Mouse (Mus musculus): ENCODE measurements around the gene Tomt. TPM values are rescaled to one million over a fixed set of nuclear protein-coding genes. Genes with fewer than 3 reads are reported as not detected.
A peak's percentile ranks its signal among the peaks of the same experiment; 100 is the strongest.
"Not testable (repeated sequence)": the region's sequence is repeated elsewhere in the genome, so short reads cannot be mapped to it uniquely, and the experiment has no call there.

Gene Tomt
- 0.38 and 0.62 TPM in 2 replicates for polyA plus RNA-seq (2015; fragmentation: Nextera tagmentation; extraction: Ambion mirVana)

GRCm38 (mm10) chr7:101906287-101906681 lies at the start of gene Tomt:
Gene Tomt, minus strand, starts transcription at chr7:101906359.
- 24% methylated on average over 11 of the region's 11 CpGs for WGBS
- H3K4me2 ChIP-seq (ENCODE audit: low read length), result peak within 1 kb of the TSS; percentile 82
- no peak for ATAC-seq

GRCm38 (mm10) chr7:101955862-101956261 lies 49.7 kb upstream of the Tomt start:
- H3K4me3 ChIP-seq (ENCODE audit: low read length), result no peak overlapping the region
- no peak overlapping the region for H3K9ac ChIP-seq (ENCODE audit: low read depth, low read length)
- ATAC-seq, result no peak
- H3K4me2 ChIP-seq (ENCODE audit: low read length), result no peak overlapping the region
- 56% methylated on average over 4 of the region's 4 CpGs for WGBS
- no peaks in the 10 kb centered on the region for H3K36me3 ChIP-seq (ENCODE audit: control insufficient read depth, insufficient read depth, low read length)
- H3K27ac ChIP-seq (ENCODE audit: low read depth, low read length), result no peak overlapping the region
- H3K9me3 ChIP-seq (ENCODE audit: control insufficient read depth, low read length), result no peaks in the 10 kb centered on the region
- no peaks in the 10 kb centered on the region for H3K4me1 ChIP-seq (ENCODE audit: control insufficient read depth, insufficient read depth, low read depth, low read length)
- H3K27me3 ChIP-seq (replicated peaks; ENCODE audit: control insufficient read depth, insufficient read depth, low read length), result no peaks in the 10 kb centered on the region

More at GRCm38 (mm10) chr7:101906287-101906681, at the start of gene Tomt:
- H3K27me3 ChIP-seq (replicated peaks; ENCODE audit: control insufficient read depth, insufficient read depth, low read length), result no peaks in the 10 kb centered on the region
- peaks cover 23% of the 10 kb centered on the region for H3K4me1 ChIP-seq (ENCODE audit: control insufficient read depth, insufficient read depth, low read depth, low read length)
- H3K9ac ChIP-seq (ENCODE audit: low read depth, low read length), result peak within 1 kb of the TSS; percentile 98
- peak within 1 kb of the TSS; percentile 93 for H3K4me3 ChIP-seq (ENCODE audit: low read length)
- H3K36me3 ChIP-seq (ENCODE audit: control insufficient read depth, insufficient read depth, low read length), result peaks cover 10% of the 10 kb centered on the region
- peak within 1 kb of the TSS; percentile 97 for H3K27ac ChIP-seq (ENCODE audit: low read depth, low read length)
- H3K9me3 ChIP-seq (ENCODE audit: control insufficient read depth, low read length), result no peaks in the 10 kb centered on the region

- Histone ChIP-seq H3K9ac (ENCODE audit: low read depth, low read length) (no peak overlapping the region), H3K4me2 (ENCODE audit: low read length) (no peak overlapping the region), H3K36me3 (ENCODE audit: control insufficient read depth, insufficient read depth, low read length) (no peaks in the 10 kb centered on the region), H3K9me3 (ENCODE audit: control insufficient read depth, low read length) (no peaks in the 10 kb centered on the region), H3K4me3 (ENCODE audit: low read length) (no peak overlapping the region), H3K4me1 (ENCODE audit: control insufficient read depth, insufficient read depth, low read depth, low read length) (no peaks in the 10 kb centered on the region), H3K27me3 (replicated peaks; ENCODE audit: control insufficient read depth, insufficient read depth, low read length) (no peaks in the 10 kb centered on the region), H3K27ac (ENCODE audit: low read depth, low read length) (no peak overlapping the region)
- 91% methylated on average over 2 of the region's 2 CpGs for WGBS
- ATAC-seq, result no peak
Observed at GRCm38 (mm10) chr7:101955276-101955675, 49.1 kb upstream of the Tomt start.

- WGBS, result 93% methylated on average over 2 of the region's 2 CpGs
- Histone ChIP-seq H3K4me3 (ENCODE audit: low read length) (no peak overlapping the region), H3K9me3 (ENCODE audit: control insufficient read depth, low read length) (no peaks in the 10 kb centered on the region), H3K27me3 (replicated peaks; ENCODE audit: control insufficient read depth, insufficient read depth, low read length) (no peaks in the 10 kb centered on the region), H3K27ac (ENCODE audit: low read depth, low read length) (no peak overlapping the region), H3K4me2 (ENCODE audit: low read length) (no peak overlapping the region), H3K9ac (ENCODE audit: low read depth, low read length) (no peak overlapping the region), H3K4me1 (ENCODE audit: control insufficient read depth, insufficient read depth, low read depth, low read length) (no peaks in the 10 kb centered on the region), H3K36me3 (ENCODE audit: control insufficient read depth, insufficient read depth, low read length) (no peaks in the 10 kb centered on the region)
- ATAC-seq, result no peak
Observed at GRCm38 (mm10) chr7:101954163-101954562, 48.0 kb upstream of the Tomt start.

DNA sequence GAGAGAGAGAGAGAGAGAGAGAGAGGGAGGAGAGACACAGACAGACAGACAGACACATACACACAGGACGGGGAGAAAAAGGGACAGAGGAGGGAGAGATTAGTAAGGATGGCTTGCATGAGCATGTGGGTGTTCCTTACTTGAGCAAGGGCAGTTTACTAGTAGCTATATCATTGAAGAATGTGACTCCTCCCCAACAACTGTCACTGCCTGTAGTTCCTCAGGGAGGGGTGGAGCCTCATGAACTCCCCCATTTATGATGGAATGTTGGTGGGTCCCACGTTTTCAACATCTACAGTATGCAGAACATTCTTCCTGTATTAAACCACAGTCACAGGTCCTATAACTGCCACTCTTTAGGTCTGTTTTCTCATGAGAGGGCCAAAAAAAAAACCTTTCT lies 45.9 kb upstream of the Tomt start:
- H3K4me2 ChIP-seq (ENCODE audit: low read length), result no peak overlapping the region
- no peak for ATAC-seq
- H3K27ac ChIP-seq (ENCODE audit: low read depth, low read length), result no peak overlapping the region
- no peak overlapping the region for H3K4me3 ChIP-seq (ENCODE audit: low read length)
- no peaks in the 10 kb centered on the region for H3K27me3 ChIP-seq (replicated peaks; ENCODE audit: control insufficient read depth, insufficient read depth, low read length)
- H3K36me3 ChIP-seq (ENCODE audit: control insufficient read depth, insufficient read depth, low read length), result no peaks in the 10 kb centered on the region
- H3K4me1 ChIP-seq (ENCODE audit: control insufficient read depth, insufficient read depth, low read depth, low read length), result no peaks in the 10 kb centered on the region
- no peak overlapping the region for H3K9ac ChIP-seq (ENCODE audit: low read depth, low read length)
- 65% methylated on average over 2 of the region's 2 CpGs for WGBS
- no peaks in the 10 kb centered on the region for H3K9me3 ChIP-seq (ENCODE audit: control insufficient read depth, low read length)

DNA sequence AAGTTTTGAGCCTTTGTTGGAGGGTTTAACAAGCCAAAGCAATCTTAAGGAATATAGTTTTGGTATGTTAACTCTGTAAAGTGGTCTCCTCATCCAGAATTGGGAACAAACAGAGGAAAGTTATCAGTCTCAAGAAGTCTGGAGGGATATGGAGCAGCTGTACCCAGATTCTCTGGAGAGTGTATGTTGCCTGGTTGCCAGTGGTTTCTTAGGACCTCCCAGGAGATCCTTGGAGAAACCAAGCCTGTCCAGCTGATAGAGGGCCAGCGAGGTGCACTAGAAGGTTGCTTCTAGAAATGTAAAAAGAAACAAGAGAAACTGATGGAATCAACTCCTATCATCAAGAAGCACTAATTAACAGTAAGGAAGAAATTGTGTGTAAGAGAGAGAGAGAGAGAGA lies 45.5 kb upstream of the Tomt start:
- Histone ChIP-seq H3K9ac (ENCODE audit: low read depth, low read length) (no peak overlapping the region), H3K36me3 (ENCODE audit: control insufficient read depth, insufficient read depth, low read length) (no peaks in the 10 kb centered on the region), H3K4me1 (ENCODE audit: control insufficient read depth, insufficient read depth, low read depth, low read length) (no peaks in the 10 kb centered on the region), H3K9me3 (ENCODE audit: control insufficient read depth, low read length) (no peaks in the 10 kb centered on the region), H3K4me2 (ENCODE audit: low read length) (no peak overlapping the region), H3K4me3 (ENCODE audit: low read length) (no peak overlapping the region), H3K27me3 (replicated peaks; ENCODE audit: control insufficient read depth, insufficient read depth, low read length) (no peaks in the 10 kb centered on the region), H3K27ac (ENCODE audit: low read depth, low read length) (no peak overlapping the region)
- no peak for ATAC-seq
- 91% methylated on average over 1 of the region's 1 CpGs for WGBS

DNA sequence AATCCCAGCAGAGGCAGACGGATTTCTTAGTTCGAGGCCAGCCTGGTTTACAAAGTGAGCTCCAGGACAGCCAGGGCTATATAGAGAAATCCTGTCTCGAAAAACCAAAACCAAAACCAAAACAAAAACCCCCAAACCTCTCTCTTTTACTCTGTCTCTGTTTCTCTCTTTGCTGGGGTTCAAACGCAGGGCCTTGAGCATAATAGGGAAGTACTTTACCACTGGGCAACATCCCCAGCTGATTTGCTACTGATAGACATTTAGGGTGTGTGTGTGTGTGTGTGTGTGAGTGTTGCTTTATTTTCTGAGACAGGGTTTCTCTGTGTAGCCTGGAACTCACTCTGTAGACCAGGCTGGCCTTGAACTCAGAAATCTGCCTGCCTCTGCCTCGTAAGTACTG lies 42.8 kb upstream of the Tomt start:
- not testable (repeated sequence) for H3K9ac ChIP-seq (ENCODE audit: low read depth, low read length); H3K27ac ChIP-seq (ENCODE audit: low read depth, low read length); H3K4me1 ChIP-seq (ENCODE audit: control insufficient read depth, insufficient read depth, low read depth, low read length); ATAC-seq; H3K36me3 ChIP-seq (ENCODE audit: control insufficient read depth, insufficient read depth, low read length); H3K27me3 ChIP-seq (replicated peaks; ENCODE audit: control insufficient read depth, insufficient read depth, low read length); H3K4me3 ChIP-seq (ENCODE audit: low read length); H3K4me2 ChIP-seq (ENCODE audit: low read length); H3K9me3 ChIP-seq (ENCODE audit: control insufficient read depth, low read length)
- 91% methylated on average over 5 of the region's 5 CpGs for WGBS

- no peaks in the 10 kb centered on the region for H3K9me3 ChIP-seq (ENCODE audit: control insufficient read depth, low read length)
- no peaks in the 10 kb centered on the region for H3K36me3 ChIP-seq (ENCODE audit: control insufficient read depth, insufficient read depth, low read length)
- WGBS, result 93% methylated on average over 4 of the region's 4 CpGs
- ATAC-seq, result no peak
- H3K9ac ChIP-seq (ENCODE audit: low read depth, low read length), result no peak overlapping the region
- H3K4me1 ChIP-seq (ENCODE audit: control insufficient read depth, insufficient read depth, low read depth, low read length), result peaks cover 12% of the 10 kb centered on the region
- H3K27me3 ChIP-seq (replicated peaks; ENCODE audit: control insufficient read depth, insufficient read depth, low read length), result no peaks in the 10 kb centered on the region
- no peak overlapping the region for H3K27ac ChIP-seq (ENCODE audit: low read depth, low read length)
- H3K4me2 ChIP-seq (ENCODE audit: low read length), result no peak overlapping the region
- no peak overlapping the region for H3K4me3 ChIP-seq (ENCODE audit: low read length)
Observed at GRCm38 (mm10) chr7:101939758-101940157, 33.6 kb upstream of the Tomt start.

GRCm38 (mm10) chr7:101938348-101938747 lies 32.2 kb upstream of the Tomt start:
- Histone ChIP-seq H3K4me3 (ENCODE audit: low read length) (no peak overlapping the region), H3K4me2 (ENCODE audit: low read length) (no peak overlapping the region), H3K27ac (ENCODE audit: low read depth, low read length) (no peak overlapping the region), H3K4me1 (ENCODE audit: control insufficient read depth, insufficient read depth, low read depth, low read length) (peaks cover 15% of the 10 kb centered on the region), H3K36me3 (ENCODE audit: control insufficient read depth, insufficient read depth, low read length) (no peaks in the 10 kb centered on the region), H3K9me3 (ENCODE audit: control insufficient read depth, low read length) (no peaks in the 10 kb centered on the region), H3K27me3 (replicated peaks; ENCODE audit: control insufficient read depth, insufficient read depth, low read length) (no peaks in the 10 kb centered on the region), H3K9ac (ENCODE audit: low read depth, low read length) (no peak overlapping the region)
- WGBS, result 91% methylated on average over 2 of the region's 2 CpGs
- ATAC-seq, result no peak

DNA sequence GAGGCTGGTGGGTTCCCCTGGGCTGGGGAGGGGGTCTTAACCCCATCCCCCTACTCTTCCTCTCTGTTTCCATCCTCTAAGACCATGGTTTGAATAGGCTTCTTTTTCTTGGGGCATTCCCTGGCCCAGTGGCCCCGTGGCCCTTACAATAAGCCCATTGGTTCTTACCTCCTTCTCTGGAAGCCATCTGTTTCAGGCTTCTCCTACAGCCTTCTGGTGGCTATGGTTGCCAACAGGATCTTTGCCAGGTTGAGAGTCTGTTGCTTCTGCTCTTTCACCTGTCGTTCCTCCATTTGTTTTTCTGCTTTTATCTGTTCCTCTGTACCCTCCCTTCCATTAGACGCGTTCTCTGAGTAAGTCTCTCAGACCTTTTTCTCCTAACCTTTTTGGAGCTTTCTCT lies 31.4 kb upstream of the Tomt start:
- no peak overlapping the region for H3K4me3 ChIP-seq (ENCODE audit: low read length)
- no peaks in the 10 kb centered on the region for H3K36me3 ChIP-seq (ENCODE audit: control insufficient read depth, insufficient read depth, low read length)
- ATAC-seq, result no peak
- no peaks in the 10 kb centered on the region for H3K9me3 ChIP-seq (ENCODE audit: control insufficient read depth, low read length)
- 89% methylated on average over 4 of the region's 4 CpGs for WGBS
- H3K27ac ChIP-seq (ENCODE audit: low read depth, low read length), result no peak overlapping the region
- peaks cover 20% of the 10 kb centered on the region for H3K4me1 ChIP-seq (ENCODE audit: control insufficient read depth, insufficient read depth, low read depth, low read length)
- no peak overlapping the region for H3K4me2 ChIP-seq (ENCODE audit: low read length)
- no peaks in the 10 kb centered on the region for H3K27me3 ChIP-seq (replicated peaks; ENCODE audit: control insufficient read depth, insufficient read depth, low read length)
- no peak overlapping the region for H3K9ac ChIP-seq (ENCODE audit: low read depth, low read length)
